Mouse (Mus musculus) lung, postnatal 0 days (tissue): ENCODE data around the gene Zfp385a.

Experiments
- CTCF ChIP-seq: IDR thresholded peaks from 2 replicates; pipeline ENCODE4 v1.5.1; 2016; ENCODE audit warnings: antibody characterized with exemption, mild to moderate bottlenecking
- EP300 ChIP-seq: IDR thresholded peaks from 2 replicates; pipeline ENCODE4 v1.6.1; 2016; ENCODE audit warnings: antibody characterized with exemption, mild to moderate bottlenecking, control low read depth

GRCm38 (mm10) chr15:103376837-103377269, 37.0 kb upstream of the Zfp385a start:
- TF ChIP-seq CTCF, result no peak
- TF ChIP-seq EP300, result no peak
